Mouse (Mus musculus) liver, embryonic 14.5 days (tissue): Measurements from ENCODE around the gene Fam173a.
"Not testable (repeated sequence)": the region's sequence is repeated elsewhere in the genome, so short reads cannot be mapped to it uniquely, and the experiment has no call there.

Experiments
- CTCF ChIP-seq: IDR thresholded peaks from 2 replicates; pipeline ENCODE4 v1.5.1; 2016; ENCODE audit warnings: antibody characterized with exemption, low read depth, control low read depth
- EP300 ChIP-seq: IDR thresholded peaks from 2 replicates; pipeline ENCODE4 v1.6.1; 2016; ENCODE audit warnings: antibody characterized with exemption, low read depth

DNA sequence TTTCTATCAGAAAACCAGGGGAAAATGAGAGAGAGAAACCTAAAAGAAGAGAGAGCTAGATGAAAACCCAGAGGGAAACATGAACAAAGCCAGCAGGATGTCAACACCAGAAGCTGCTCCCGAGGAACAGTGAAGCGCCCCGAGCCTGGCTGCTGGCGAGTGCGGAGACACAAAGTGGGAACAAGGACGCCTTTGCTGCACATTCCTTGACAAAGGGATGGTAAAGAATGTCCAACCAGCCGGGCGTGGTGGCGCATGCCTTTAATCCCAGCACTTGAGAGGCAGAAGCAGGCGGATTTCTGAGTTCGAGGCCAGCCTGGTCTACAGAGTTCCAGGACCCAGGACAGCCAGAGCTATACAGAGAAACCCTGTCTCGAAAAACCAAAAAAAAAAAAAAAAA is 51.2 kb downstream of the Fam173a start:
- not testable (repeated sequence) for TF ChIP-seq CTCF, EP300
